Mouse (Mus musculus): ENCODE data around the gene Secisbp2l. TPM values are rescaled to one million over a fixed set of nuclear protein-coding genes. Genes with fewer than 3 reads are reported as not detected.
A peak's percentile ranks its signal among the peaks of the same experiment; 100 is the strongest.

Secisbp2l gene
- polyA plus RNA-seq (2015; fragmentation: Nextera tagmentation; extraction: Ambion mirVana): 5.7 TPM in 2 replicates

GRCm38 (mm10) chr2:125782719-125783109 lies at the start of gene Secisbp2l:
TSS of gene Secisbp2l (minus strand) at chr2:125782870.
- H3K9me3 ChIP-seq (ENCODE audit: low read length): no peaks in the 10 kb centered on the region
- ATAC-seq (peak; percentile 97), DNase-seq (peak; percentile 95)
- no peak for TF ChIP-seq CTCF (IDR thresholded peaks at IDR 0.05; ENCODE audit: low read depth)
- TF ChIP-seq EP300 (IDR thresholded peaks at IDR 0.05; ENCODE audit: low read depth): no peak
- no peaks in the 10 kb centered on the region for H3K27me3 ChIP-seq (ENCODE audit: insufficient read depth, low read length)
- H3K9ac ChIP-seq (replicated peaks): peak within 1 kb of the TSS; percentile 97
- H3K4me2 ChIP-seq (ENCODE audit: low read depth, low read length): peak within 1 kb of the TSS; percentile 75
- peak within 1 kb of the TSS; percentile 93 for H3K27ac ChIP-seq (ENCODE audit: low read depth)
- WGBS (ENCODE audit: insufficient replicate concordance): under 1% methylated on average over 24 of the region's 28 CpGs
- no peaks in the 10 kb centered on the region for H3K36me3 ChIP-seq (replicated peaks; ENCODE audit: insufficient read depth, low read length)
- peaks cover 17% of the 10 kb centered on the region for H3K4me1 ChIP-seq (ENCODE audit: insufficient read depth)
- peak within 1 kb of the TSS; percentile 98 for H3K4me3 ChIP-seq (ENCODE audit: low read depth, low read length)

DNA sequence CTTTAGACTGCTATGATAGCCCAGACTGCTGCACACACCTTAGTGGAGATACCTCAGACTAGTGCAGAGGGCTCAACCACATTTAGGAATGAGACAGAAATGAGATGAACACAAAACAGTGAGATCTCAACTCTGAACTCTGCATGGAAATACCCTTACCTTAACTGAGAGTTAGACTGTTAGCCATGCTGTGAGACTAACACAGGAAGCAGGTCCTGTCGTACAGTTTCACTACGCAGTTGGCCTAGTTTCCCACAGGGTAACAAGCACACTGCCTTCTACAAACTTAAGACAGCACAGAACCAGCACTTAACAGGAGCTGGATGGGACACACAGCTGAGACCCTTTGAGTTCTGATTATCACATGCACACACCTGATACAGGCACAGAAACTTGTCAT lies 47.3 kb upstream of the Secisbp2l start:
- Histone ChIP-seq H3K4me2 (ENCODE audit: low read depth, low read length) (no peak overlapping the region), H3K4me1 (ENCODE audit: insufficient read depth) (no peaks in the 10 kb centered on the region), H3K27ac (ENCODE audit: low read depth) (no peak overlapping the region), H3K9ac (replicated peaks) (no peak overlapping the region), H3K4me3 (ENCODE audit: low read depth, low read length) (no peak overlapping the region), H3K36me3 (replicated peaks; ENCODE audit: insufficient read depth, low read length) (peaks cover 36% of the 10 kb centered on the region), H3K27me3 (ENCODE audit: insufficient read depth, low read length) (no peaks in the 10 kb centered on the region), H3K9me3 (ENCODE audit: low read length) (no peaks in the 10 kb centered on the region)
- WGBS (ENCODE audit: insufficient replicate concordance): 96% methylated on average over 2 of the region's 2 CpGs
- ATAC-seq (no peak), DNase-seq (no peak)
- TF ChIP-seq CTCF (IDR thresholded peaks at IDR 0.05; ENCODE audit: low read depth) (no peak), EP300 (IDR thresholded peaks at IDR 0.05; ENCODE audit: low read depth) (no peak)

DNA sequence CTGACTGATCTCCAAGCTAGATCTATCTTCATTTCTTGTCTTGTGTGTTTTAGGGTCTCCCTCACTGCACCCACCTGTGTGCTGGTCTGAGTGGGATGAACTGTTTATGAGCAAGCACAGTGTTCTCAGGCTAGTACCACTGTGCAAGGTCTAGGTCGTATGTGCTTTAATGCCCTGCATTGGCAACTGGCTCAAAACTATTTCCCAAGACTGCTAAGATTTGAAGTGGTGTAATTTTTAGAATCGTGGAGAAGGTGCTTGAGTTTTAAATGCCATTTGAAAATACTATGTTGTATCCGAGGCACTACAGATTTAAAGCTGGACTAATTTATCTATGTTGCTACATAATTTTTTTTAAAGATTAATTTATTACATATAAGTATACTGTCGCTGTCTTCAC lies 45.2 kb upstream of the Secisbp2l start:
- no peak for TF ChIP-seq EP300 (IDR thresholded peaks at IDR 0.05; ENCODE audit: low read depth)
- TF ChIP-seq CTCF (IDR thresholded peaks at IDR 0.05; ENCODE audit: low read depth): no peak
- DNase-seq (no peak), ATAC-seq (no peak)
- Histone ChIP-seq H3K9me3 (ENCODE audit: low read length) (no peaks in the 10 kb centered on the region), H3K36me3 (replicated peaks; ENCODE audit: insufficient read depth, low read length) (peaks cover 19% of the 10 kb centered on the region), H3K4me3 (ENCODE audit: low read depth, low read length) (no peak overlapping the region), H3K4me2 (ENCODE audit: low read depth, low read length) (no peak overlapping the region), H3K9ac (replicated peaks) (no peak overlapping the region), H3K27me3 (ENCODE audit: insufficient read depth, low read length) (no peaks in the 10 kb centered on the region), H3K27ac (ENCODE audit: low read depth) (no peak overlapping the region), H3K4me1 (ENCODE audit: insufficient read depth) (no peaks in the 10 kb centered on the region)
- WGBS (ENCODE audit: insufficient replicate concordance): 80% methylated on average over 4 of the region's 4 CpGs

DNA sequence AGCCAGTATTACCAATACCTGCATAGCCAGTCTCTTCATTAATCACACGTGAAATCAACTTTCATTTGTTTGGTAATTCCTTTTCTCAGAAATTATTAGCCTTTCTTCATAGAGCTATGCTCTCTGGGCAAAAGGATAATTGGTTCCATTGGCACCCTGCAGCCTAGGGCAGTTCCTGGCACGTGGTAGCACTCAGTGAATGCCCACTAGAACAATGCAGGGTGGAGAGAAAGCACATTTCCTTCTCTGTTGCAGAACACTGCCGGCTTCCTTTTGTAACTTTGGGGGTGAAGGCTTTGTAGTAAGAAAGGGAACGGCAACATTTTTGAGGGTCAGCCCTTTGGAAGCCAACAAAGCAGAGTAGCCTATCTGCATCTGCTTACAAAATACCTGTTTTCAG lies 43.5 kb upstream of the Secisbp2l start:
- no peak for ATAC-seq
- 61% methylated on average over 4 of the region's 4 CpGs for WGBS (ENCODE audit: insufficient replicate concordance)
- H3K9me3 ChIP-seq (ENCODE audit: low read length): no peaks in the 10 kb centered on the region

GRCm38 (mm10) chr2:125820397-125820796 lies 37.7 kb upstream of the Secisbp2l start:
- Histone ChIP-seq H3K27me3 (ENCODE audit: insufficient read depth, low read length) (no peaks in the 10 kb centered on the region), H3K27ac (ENCODE audit: low read depth) (no peak overlapping the region), H3K36me3 (replicated peaks; ENCODE audit: insufficient read depth, low read length) (no peaks in the 10 kb centered on the region), H3K9me3 (ENCODE audit: low read length) (no peaks in the 10 kb centered on the region), H3K4me2 (ENCODE audit: low read depth, low read length) (no peak overlapping the region), H3K4me1 (ENCODE audit: insufficient read depth) (no peaks in the 10 kb centered on the region), H3K9ac (replicated peaks) (no peak overlapping the region), H3K4me3 (ENCODE audit: low read depth, low read length) (no peak overlapping the region)
- DNase-seq: no peak
- 79% methylated on average over 4 of the region's 4 CpGs for WGBS (ENCODE audit: insufficient replicate concordance)
- no peak for ATAC-seq
- TF ChIP-seq EP300 (IDR thresholded peaks at IDR 0.05; ENCODE audit: low read depth) (no peak), CTCF (IDR thresholded peaks at IDR 0.05; ENCODE audit: low read depth) (no peak)

More for the DNA sequence above, 43.5 kb upstream of the Secisbp2l start:
- no peaks in the 10 kb centered on the region for H3K27me3 ChIP-seq (ENCODE audit: insufficient read depth, low read length)
- no peak overlapping the region for H3K4me3 ChIP-seq (ENCODE audit: low read depth, low read length)
- H3K4me2 ChIP-seq (ENCODE audit: low read depth, low read length): no peak overlapping the region
- H3K4me1 ChIP-seq (ENCODE audit: insufficient read depth): no peaks in the 10 kb centered on the region
- peaks cover 7% of the 10 kb centered on the region; the same call in 1 of the 2 replicates for H3K36me3 ChIP-seq (replicated peaks; ENCODE audit: insufficient read depth, low read length)
- no peak overlapping the region for H3K27ac ChIP-seq (ENCODE audit: low read depth)
- DNase-seq: no peak
- no peak overlapping the region for H3K9ac ChIP-seq (replicated peaks)
- TF ChIP-seq CTCF (IDR thresholded peaks at IDR 0.05; ENCODE audit: low read depth): no peak
- TF ChIP-seq EP300 (IDR thresholded peaks at IDR 0.05; ENCODE audit: low read depth): no peak

- Histone ChIP-seq H3K4me1 (ENCODE audit: insufficient read depth) (0 out of 2 replicates have a peak, but pooled peaks cover 3% of the 10 kb centered on the region), H3K9ac (replicated peaks) (no peak overlapping the region), H3K36me3 (replicated peaks; ENCODE audit: insufficient read depth, low read length) (no peaks in the 10 kb centered on the region), H3K27me3 (ENCODE audit: insufficient read depth, low read length) (no peaks in the 10 kb centered on the region), H3K4me3 (ENCODE audit: low read depth, low read length) (no peak overlapping the region), H3K4me2 (ENCODE audit: low read depth, low read length) (no peak overlapping the region), H3K27ac (ENCODE audit: low read depth) (no peak overlapping the region), H3K9me3 (ENCODE audit: low read length) (no peaks in the 10 kb centered on the region)
- ATAC-seq (no peak), DNase-seq (no peak)
- 70% methylated on average over 9 of the region's 9 CpGs for WGBS (ENCODE audit: insufficient replicate concordance)
- TF ChIP-seq EP300 (IDR thresholded peaks at IDR 0.05; ENCODE audit: low read depth) (no peak), CTCF (IDR thresholded peaks at IDR 0.05; ENCODE audit: low read depth) (no peak)
These were observed 31.4 kb upstream of the Secisbp2l start for GRCm38 (mm10) chr2:125813972-125814595.
